Mouse (Mus musculus) small intestine, adult 2 months (tissue): ENCODE results near the gene Tssk1.

Experiments used
- CTCF ChIP-seq: fragments of 200-500 bp; IDR thresholded peaks from 2 replicates; pipeline ENCODE4 v1.5.1; 2012; ENCODE audit warnings: low read depth, mild to moderate bottlenecking, control low read depth, inconsistent platforms, low read length, moderate library complexity, mixed read lengths; ENCODE audit not compliant: insufficient replicate concordance, insufficient read length; ENCODE audit errors: extremely low read depth
- POLR2A ChIP-seq: fragments of 200-500 bp; IDR thresholded peaks from 2 replicates; pipeline ENCODE4 v1.6.1; 2012; ENCODE audit warnings: low read depth, mild to moderate bottlenecking, control low read depth, inconsistent platforms, low read length, moderate library complexity

DNA sequence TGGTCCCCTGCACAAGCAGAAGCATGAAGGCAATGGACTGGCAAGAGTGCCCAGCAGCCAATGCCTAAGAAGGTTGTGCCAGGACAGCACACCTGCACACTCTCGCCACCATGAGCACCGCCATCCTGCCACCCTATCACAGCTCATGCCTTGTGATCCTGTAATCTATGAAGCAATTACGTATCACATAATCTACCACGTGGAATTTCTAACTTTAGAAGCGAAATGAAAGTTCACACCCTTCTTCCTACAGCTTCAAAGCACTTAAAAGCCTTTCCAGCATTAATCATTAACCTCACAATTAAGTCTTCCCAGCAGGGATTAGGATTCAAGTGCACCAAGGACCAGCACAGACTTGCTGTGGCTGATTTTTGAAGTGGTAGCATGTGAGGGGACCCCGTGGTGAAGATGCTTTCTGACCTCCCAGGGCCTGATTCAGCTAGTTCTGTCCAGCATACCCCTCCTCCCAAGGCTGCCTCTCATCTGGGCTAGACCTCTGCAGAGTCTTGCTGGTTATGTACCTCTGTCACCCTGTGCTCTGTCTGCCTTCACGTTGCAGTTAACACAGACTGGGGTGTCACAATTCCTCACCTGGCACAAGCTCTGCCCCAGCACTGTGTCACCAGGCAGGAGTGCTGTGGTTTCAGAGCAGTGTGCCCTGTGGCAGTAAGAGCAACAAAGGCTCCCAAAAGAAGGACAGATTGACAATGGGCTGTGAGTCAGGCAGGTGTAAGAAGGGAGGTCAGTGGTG is 51.2 kb downstream of the Tssk1 start:
- no peak for TF ChIP-seq CTCF
- TF ChIP-seq POLR2A: no peak
